Mouse (Mus musculus): Measurements from ENCODE around the gene Tnr.

Tnr gene

DNA sequence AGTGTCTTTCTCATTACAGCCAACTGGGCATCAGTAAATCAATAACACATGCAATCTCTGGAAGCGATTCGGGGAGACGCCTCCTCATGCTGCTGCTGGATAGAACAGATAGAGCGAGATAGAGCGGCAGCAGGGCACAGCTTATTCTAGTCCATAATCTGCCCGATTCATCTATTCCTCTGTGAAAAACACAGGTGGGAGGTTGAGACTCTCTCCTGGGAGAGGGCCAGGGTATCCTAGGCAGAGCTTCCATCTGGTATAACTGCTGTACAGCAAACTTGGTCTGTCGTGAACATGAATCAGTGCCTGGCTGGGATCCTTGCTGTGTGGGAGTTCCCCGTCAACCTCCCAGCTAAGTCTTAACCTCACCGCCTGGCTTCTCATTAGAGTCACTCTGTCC lies 193.4 kb downstream of the Tnr start:
- peak; percentile 46 for DNase-seq (ENCODE audit: low spot score)

DNA sequence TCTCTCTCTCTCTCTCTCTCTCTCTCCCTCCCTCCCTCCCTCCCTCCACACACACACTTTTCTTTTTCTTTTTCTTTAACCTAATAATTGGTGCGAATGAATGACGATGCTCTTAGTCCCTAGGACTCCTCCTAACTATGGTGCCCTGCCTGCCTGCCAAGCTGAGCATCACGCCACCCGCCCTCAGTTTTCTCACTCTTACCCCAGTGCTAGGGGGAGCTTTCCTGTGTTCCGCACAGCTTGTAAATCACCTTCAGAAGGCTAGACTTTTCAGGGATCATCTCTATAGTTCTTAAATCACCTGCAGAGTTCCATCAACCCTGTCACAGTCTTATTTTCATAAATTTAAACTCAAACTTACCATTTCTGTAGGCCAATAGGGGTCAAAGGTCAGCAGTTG lies 200.2 kb downstream of the Tnr start:
- DNase-seq (ENCODE audit: low spot score) = no peak

DNA sequence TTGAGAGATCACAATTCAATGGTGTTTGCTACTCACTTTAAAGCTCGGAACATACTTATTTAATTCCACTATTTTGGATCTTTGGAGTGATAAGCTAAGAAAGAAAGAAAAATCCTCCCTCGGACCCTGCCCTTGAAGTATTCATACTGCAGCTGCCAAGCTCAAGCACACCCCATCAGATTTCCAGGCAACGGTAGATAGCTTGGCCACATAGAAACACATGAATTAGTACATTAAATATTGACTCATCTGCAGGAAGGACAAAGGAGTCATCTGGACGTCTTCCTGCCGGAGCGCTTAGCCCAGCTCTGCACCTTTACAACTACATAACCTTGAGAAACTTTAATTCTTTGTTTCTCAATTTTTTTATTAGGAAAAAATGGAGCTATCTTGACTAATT lies 205.7 kb downstream of the Tnr start:
- no peak for DNase-seq (ENCODE audit: low spot score)

DNA sequence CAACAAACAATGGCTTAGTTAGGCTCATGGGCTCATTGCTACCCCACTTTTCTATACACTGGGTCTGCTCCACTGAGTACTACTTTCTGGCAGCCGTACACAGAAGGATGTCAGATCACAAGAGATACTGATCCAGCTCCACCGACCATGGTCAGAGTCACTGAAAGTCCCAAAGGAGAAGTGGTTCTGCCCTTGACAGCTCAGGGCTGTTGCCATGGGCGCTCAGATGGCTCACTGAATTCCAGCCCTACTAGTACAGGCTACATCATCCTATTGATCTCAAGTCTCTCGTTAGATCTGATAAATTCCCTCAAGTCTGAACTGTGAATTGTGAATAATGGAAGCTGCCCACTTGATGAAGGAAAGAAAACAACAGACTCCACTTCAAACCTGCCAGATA lies 207.3 kb downstream of the Tnr start:
- no peak for DNase-seq (ENCODE audit: low spot score)

DNA sequence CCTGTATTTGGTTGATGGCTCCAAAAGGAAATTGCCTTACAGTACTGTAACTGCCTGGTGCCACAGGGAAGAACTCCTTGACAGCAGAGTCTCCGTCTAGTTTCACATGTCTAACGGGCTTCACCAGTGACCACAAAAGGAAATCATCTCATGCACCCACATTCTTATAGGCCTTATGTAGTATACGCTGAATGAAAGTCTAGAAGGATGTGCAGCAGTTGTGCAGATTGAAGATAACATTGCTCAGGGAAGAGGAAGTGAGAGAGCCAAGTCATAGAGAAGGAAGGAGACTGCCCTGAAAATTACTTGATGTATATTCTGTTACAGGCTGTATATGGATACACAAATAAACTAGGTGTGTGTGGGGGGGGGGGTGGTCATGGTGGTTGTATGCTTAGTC lies 211.5 kb downstream of the Tnr start:
- DNase-seq (ENCODE audit: low spot score) = no peak

DNA sequence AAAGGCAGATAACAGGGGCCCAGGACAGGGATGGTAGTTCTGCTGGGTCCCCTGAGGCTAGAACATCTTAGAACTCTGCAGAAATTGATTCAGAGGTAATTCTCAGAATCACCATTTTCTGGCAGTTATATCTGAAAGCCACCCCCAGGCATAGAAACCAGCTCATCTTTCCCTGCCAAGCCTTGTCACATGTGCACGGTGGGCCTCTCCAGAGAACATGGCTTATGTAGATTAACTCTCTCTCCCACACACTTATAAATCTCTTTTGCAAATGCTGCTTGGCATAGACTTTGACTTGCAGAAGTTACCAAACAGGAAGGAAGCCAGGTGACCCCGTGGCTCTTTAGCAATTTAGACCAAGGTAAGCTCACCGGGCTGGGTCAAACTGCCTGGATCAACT lies 215.9 kb downstream of the Tnr start:
- DNase-seq (ENCODE audit: low spot score) = peak; percentile 18

DNA sequence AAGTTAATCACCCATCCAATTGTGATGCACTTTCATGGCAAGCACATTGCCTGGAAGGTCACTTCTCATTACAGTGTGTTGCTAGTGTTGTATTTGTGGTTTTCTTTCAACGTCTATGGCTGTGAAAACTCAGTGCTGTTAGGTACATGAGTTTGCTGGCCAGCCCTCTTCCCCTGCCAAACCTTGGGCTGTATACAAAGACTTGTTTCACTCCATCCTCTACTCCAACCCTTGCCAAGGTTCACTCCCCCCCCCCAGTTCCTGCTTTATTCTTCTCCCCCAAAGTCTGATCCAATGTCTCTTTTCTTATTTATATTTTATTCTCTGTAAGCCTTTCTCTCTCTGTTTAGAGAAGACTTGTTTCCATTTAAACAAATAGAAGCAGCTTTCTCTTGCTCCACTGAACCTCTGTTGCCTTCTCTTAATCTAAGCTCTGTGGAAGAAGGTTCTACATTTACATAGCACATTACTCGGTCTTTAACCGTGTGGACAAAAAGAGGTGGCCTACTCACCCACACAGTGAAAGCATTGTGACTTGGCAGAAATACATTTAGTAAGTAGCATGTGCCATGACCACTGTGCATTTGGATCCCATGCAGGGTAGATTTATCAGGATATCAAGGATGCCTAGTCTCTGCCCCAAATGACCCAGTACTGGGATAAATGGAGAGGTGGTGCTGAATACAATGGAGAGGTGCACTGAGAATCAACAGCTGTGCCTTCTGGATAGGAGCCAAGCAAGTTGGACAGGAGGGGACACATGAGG lies 217.9 kb downstream of the Tnr start:
- DNase-seq (ENCODE audit: low spot score) = no peak

DNA sequence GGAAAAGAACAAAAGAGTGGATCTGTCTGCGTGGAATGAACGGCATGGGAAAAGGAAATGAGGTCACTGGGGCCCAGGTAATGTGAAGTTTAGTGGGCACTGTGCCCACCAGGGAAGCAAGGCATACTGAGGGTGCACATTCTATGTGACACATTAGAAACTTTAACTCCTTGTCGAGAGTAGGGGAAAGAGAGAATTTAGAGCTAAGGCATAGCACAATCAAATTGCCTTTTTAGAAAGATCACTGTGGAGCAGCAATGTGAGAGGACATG lies 218.4 kb downstream of the Tnr start:
- no peak for DNase-seq (ENCODE audit: low spot score)

DNA sequence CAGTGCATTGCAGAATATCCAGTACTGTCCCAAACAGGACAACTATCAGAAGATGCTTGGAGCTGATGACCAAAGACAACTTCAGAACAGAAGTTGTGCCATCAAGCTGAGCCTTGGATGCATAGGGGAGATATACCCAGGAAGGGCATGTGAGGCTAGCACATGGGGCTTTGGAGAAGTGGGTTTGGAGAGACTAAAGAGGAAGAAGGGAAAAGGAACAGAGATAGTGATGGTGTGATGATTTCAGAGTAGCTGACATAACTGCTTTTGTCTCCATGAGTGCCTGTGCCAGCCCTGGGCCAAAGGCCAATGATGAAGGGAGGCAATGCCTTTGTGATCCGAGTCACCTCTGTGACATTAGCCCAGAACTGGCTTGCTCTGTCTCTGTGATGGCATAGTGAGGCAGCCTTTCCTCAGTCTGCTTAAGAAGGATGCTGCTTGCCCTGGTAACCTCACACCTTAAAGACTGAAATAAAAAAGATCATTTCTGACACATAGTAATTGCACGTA lies 220.2 kb downstream of the Tnr start:
- DNase-seq (ENCODE audit: low spot score) = no peak

DNA sequence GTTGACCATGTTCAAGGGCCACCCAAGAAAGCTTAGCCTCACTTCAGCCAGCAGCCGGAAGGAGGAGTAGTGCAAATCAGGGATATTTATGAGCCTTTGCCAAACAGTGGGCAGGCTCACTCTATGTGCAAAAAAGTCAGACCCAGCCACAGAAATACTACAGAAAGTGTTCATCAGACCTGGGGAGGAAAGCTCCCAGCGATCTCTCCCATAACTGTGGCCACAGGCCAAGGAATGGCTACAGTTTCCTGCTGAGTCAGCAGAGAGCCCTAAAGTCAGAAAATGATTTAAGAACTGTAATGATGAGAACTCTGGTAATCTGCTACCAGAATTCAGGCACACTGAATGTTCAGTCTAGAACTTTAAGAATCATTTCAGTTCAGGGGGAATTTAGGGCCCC lies 221.7 kb downstream of the Tnr start:
- DNase-seq (ENCODE audit: low spot score) = peak; percentile 58

DNA sequence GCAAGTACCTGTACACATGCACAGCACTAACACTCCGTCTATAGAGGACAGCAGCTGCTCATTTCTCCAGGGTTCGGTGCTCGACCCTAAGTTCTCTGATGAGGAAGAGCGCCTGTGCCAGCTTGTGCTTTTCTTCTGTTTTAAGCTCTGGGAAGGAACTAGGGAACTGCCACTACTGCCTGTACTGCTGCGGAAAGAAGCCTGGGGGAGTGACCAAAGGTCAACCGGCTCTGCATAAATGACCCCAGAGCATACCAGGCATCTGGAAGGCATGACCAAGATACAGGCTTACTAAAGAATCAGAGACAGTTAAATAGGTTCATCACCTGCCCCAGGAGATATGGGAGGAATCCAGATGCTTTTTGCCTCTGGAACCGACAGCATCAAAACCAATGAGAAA lies 224.4 kb downstream of the Tnr start:
- no peak for DNase-seq (ENCODE audit: low spot score)

DNA sequence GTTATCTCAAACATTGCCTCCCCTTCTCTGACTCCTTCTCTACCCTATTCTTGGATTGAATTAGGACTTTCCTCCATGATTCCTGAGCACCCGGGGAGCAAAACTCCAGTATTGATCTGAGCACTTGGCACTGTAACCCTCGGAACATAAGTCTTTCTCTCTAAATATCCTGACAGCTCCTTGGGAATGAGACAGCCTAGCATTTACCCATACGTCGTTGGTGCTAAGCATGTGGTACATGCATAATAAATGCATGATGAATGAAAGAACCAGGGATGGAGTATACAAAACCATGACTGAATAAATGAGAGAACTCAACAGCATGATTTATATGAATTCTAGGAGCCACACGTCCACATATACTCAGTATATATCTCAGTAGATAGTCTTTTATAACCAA lies 226.8 kb downstream of the Tnr start:
- no peak for DNase-seq (ENCODE audit: low spot score)

DNA sequence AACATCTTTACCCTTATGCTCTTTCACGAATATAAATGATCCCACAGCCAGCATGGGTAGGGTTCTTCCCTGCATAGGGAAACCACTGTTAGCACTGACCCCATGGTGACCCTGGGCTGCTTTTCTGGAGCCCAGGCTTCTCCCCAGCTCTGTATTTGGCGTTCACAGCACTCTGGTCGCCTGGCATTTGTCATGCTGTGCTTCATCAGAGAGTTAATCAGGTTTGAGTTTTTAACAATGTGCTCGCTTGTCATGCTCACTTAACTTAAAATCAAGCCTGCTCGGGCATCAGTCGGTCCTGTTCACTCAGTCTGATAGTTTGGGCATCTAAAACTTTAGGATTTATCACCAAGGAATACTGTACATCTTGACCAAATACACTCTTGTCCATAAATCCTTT lies 227.3 kb downstream of the Tnr start:
- DNase-seq (ENCODE audit: low spot score) = no peak

DNA sequence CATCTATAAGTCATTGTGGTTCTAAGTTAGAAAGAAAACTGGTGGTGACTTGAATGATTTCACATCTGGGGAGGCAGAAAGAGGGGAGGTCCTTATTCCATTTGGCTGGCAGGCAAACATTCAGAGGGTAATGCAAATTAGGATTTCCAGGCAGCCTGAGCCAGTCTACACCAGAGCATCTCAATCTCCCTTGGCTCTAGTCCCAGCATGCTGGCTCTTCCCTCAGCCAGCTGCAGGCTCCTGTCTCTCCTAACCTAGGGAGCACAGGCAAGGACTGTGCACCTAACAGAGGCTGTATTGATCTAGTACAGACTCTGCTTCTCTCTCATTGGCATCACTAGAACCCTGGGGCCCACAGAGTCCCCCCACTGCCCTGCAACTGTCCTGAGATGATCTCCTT lies 237.4 kb downstream of the Tnr start:
- DNase-seq (ENCODE audit: low spot score) = peak; percentile 76

DNA sequence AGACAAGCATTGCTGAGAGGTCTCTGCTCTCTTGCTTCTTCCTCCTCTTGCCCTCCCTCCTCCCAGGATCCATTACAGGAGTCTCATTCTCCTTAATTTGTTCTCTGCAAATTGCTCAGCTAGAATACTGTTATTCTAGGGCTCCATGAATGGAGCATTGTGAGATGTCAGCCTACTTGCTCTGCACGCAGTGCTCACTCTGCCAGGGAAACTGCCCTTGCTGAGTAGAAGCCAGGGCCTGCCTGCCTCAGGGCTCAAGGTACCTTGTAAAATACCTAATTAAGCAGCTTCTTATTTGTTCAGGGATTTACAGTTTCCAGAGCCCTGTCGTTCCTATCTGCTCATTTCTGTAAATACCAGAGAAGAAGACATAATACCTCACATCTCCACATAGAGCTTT lies 240.3 kb downstream of the Tnr start:
- DNase-seq (ENCODE audit: low spot score) = no peak

DNA sequence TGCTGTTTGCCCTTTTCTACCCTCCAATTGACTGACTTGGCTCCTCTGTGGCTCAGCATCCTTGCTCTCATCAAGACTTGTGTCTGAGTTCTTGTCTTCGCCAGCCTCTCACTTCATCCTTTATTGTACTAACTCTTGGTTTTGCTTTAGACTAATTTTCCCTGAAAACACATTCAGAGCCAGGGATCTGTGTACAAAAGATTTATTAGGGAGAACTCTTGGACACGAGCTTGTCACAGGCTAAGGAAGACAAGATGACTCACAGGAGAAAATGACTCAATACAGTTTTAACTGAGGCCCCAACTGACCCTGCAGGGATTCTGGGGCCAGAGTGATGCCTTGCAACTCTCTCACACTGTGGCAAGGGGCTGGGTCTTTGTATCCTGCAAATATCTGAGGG lies 241.3 kb downstream of the Tnr start:
- DNase-seq (ENCODE audit: low spot score) = peak; percentile 40

DNA sequence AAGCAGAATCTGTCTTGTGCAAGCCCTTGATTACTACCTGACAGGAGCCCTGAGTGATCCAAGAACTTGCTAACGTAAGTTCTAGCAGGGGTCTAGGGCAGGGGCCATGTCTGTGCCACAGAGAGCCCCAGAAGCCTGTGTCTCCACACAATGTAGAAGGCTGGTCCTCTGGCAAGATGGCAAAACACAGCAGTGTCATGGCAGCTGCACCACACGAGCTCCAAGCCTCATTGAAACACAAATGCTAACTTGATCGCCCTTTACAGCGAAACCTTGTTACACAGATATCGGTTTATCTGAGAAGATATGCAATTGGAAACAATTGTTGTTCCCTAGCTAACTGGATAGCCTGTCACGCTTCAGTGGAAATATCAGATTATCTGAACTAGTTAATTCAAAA lies 246.4 kb downstream of the Tnr start:
- DNase-seq (ENCODE audit: low spot score) = no peak

DNA sequence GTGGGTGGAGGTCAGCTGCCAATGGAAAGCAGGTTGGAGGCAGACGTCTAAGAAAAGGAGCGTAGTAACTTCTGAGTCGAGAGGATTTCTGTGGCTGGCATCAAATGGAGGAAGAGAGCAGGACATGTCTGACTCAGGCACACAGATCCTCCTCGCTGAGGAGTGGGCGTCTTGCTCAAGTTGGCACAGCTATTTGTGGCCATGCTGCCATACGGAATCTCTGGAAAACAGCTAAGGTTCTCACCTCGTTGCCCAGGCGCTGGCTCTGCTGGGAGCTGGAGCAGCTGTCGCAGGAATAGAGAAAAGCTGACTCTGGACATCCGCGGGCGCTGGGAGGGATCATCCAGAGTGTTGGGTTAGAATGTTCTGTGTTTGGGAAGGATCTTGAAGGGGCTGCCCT lies 250.1 kb downstream of the Tnr start:
- no peak for DNase-seq (ENCODE audit: low spot score)

DNA sequence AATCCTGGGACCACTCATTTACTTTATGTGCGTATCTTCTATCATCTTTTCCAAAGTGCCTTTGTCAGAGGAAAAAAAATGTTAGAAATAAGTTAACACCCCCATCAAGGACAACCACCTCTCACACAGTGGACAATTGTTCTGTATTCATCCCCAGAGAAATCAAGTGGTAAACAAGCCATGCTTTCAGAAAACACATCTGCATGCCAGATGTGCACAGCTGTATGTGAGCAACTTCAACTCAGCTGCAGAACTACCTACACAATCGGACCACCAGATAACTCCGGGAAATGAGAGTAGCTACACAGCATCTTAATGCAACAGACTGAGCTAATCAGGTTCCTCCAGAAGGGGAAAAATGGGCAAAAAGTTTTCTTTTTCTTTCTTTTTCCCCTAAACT lies 251.6 kb downstream of the Tnr start:
- peak; percentile 69 for DNase-seq (ENCODE audit: low spot score)

DNA sequence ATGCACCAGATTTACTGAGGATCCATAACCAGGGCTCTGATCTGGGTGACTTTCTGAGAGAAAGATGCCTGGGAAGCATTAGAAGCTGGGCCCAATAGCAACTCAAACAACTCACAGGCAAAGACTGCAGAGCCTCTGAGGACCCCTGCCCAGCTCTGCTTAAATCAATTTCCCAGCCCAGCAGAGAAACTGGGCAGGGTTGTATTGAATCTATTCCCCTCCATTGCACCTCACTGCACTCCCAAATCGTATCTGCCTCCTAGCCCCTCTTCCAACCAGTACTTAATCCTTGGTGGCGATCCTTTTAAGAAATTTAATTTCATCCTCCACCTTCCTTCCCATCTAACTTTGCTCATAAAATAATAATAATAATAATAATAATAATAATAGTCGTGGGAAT lies 253.5 kb downstream of the Tnr start:
- DNase-seq (ENCODE audit: low spot score) = no peak

DNA sequence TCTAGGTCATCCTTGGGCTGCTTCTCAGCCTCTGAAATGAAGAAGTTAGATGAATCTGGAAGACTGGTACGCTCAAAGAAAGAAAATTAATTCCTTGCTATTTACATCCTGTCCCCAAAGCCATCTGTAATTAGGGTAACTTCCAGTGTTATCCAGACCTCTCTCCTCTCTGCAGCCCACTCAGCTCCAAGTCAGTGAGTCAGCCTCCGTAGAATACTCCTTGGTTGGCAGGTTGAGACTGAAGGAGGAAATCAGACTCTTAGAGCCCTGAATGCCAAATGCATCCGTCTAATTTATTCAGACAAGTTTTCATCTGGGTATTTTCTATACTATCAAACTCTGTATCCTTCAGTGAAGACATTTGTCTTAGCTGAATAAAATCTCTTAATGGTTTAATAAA lies 255.9 kb downstream of the Tnr start:
- DNase-seq (ENCODE audit: low spot score) = no peak

DNA sequence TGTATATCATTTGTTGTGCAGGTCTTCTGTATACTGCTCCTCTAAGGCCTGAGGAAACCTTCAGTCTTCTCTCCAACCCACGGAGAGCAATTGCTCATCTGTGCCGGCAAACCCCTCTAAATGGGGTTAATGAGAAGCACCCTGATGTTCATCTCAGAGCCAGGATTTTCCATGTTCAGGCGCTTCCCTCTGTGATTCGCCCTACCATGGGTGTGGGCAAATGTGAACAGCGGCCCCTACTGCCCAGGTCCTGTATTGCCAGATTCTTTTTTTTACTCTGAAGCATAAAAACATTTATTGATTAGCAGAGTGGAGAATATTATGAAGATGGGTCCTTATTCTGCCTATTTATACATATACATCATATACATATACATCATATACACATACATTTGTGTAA lies 260.3 kb downstream of the Tnr start:
- DNase-seq (ENCODE audit: low spot score) = peak; percentile 59

DNA sequence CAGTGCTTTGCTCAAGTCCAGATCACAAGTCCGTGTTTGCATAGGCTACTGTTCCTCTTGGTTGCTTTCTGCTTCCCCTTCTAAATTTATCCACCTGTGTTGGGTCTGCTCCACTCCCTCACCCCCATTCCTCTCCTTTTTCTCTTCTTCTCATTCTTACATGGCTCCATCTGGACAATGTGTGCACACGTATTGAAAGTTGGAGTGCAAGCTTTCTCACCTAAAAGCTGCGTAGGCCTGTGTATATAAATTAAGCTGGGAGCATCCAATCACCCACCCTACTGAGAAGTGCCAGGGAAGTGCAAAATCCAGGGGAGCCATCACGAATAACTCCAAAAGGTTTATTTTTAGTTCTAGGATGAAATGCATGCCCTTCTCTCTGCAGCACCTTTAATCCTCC lies 264.7 kb downstream of the Tnr start:
- no peak for DNase-seq (ENCODE audit: low spot score)

DNA sequence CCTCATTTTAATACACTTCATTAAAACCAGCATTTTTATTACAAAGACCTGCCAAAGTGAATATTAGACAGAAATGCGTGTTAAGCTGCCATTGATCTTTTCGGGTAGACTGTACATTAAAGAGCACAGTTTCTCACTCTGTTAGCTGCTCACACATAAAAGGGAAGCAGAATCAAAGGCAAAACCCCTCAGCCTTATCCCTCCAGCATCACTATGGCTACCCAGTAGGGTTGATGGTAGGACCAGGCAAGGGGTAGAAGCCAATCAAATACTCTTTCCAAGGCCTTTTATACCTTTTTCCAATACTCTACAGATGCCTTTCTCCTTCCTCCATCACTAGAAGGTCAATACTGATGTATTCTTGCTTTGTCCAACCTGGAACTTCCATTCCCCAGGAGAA lies 269.0 kb downstream of the Tnr start:
- DNase-seq (ENCODE audit: low spot score) = no peak

DNA sequence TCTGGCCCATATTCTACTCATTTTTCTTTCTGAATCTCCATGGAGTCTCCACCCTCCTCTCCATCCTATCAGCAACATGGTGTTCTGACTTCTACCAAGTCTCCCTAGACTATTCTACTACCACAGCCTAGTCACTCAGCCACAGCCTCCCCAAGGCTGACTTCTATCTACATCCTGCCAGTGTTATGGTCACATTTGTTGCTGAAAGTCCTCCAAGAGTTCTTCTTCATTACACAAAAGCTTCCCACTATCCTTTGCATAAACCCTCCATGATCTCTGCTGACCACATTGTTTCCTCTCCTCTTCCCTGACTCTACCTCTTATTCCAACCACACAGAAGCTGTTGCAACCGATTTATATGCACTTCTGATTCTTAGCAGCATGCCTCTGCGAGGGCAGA lies 272.5 kb downstream of the Tnr start:
- DNase-seq (ENCODE audit: low spot score) = no peak

All from adipocyte (in vitro differentiated cells).